Mouse (Mus musculus) limb, embryonic 11.5 days (tissue): ENCODE results near the gene Selenof. TPM values are rescaled to one million over a fixed set of nuclear protein-coding genes. Genes with fewer than 3 reads are reported as not detected.
"Not testable (repeated sequence)": the region's sequence is repeated elsewhere in the genome, so short reads cannot be mapped to it uniquely, and the experiment has no call there.

Experiments
- ATAC-seq: fragments of 200-750 bp; cut with Nextera tagmentation; 2 replicates; pipeline ENCODE4 v1.8.0; 2017; ENCODE audit warnings: low read depth; ENCODE audit not compliant: insufficient number of reproducible peaks, low FRiP score, low TSS enrichment
- DNase-seq: peaks from one replicate; pipeline ENCODE4 v3.0.0-alpha.2; 2015; ENCODE audit warnings: low spot score
- H3K27ac ChIP-seq: fragments of 300-500 bp; sonication (generic); replicated peaks from 2 replicates; pipeline ENCODE4 v1.5.1; 2014; ENCODE audit warnings: low read depth, mild to moderate bottlenecking, low read length
- H3K27me3 ChIP-seq: fragments of 300-500 bp; sonication (generic); 2 replicates; pipeline ENCODE4 v1.6.1; 2014; ENCODE audit warnings: mild to moderate bottlenecking, low read length, mixed read lengths; ENCODE audit not compliant: control insufficient read depth, insufficient read depth
- H3K36me3 ChIP-seq: fragments of 300-500 bp; sonication (generic); 2 replicates; pipeline ENCODE4 v1.6.1; 2014; ENCODE audit warnings: mild to moderate bottlenecking, low read length, moderate library complexity, mixed read lengths; ENCODE audit not compliant: control insufficient read depth, insufficient read depth
- H3K4me1 ChIP-seq: fragments of 300-500 bp; sonication (generic); 2 replicates; pipeline ENCODE4 v1.6.1; 2014; ENCODE audit warnings: low read length, mixed read lengths; ENCODE audit not compliant: control insufficient read depth, insufficient read depth
- H3K4me2 ChIP-seq: fragments of 300-500 bp; sonication (generic); 2 replicates; pipeline ENCODE4 v1.6.1; 2014; ENCODE audit warnings: low read depth, mild to moderate bottlenecking, moderate library complexity; ENCODE audit not compliant: severe bottlenecking
- H3K4me3 ChIP-seq: fragments of 300-500 bp; sonication (generic); 2 replicates; pipeline ENCODE4 v1.5.1; 2014; ENCODE audit warnings: low read depth, low read length
- H3K9ac ChIP-seq: fragments of 300-500 bp; sonication (generic); 2 replicates; pipeline ENCODE4 v1.6.1; 2014; ENCODE audit warnings: mild to moderate bottlenecking, low read length
- H3K9me3 ChIP-seq: fragments of 300-500 bp; sonication (generic); 2 replicates; pipeline ENCODE4 v1.6.1; 2016; ENCODE audit warnings: low read length; ENCODE audit not compliant: control insufficient read depth
- WGBS: fragments of 180-500 bp; shearing (Covaris S2); extraction: QIAGEN DNeasy Blood & Tissue Kit; methylation state at CpG from one replicate; pipeline ENCODE4 v1.1.7; 2014; 5-methylcytosine and 5-hydroxymethylcytosine counted together
- polyA plus RNA-seq: library from polyadenylated mRNA; unstranded; fragments of >200 nt; fragmentation: Nextera tagmentation; extraction: Ambion mirVana; gene quantifications from 2 replicates; pipeline ENCODE4 v1.2.1, GENCODE M21; 2014

Selenof gene
- polyA plus RNA-seq, 1 experiment from 2014 or later, result 386 TPM

GRCm38 (mm10) chr3:144602819-144603218 lies 32.7 kb downstream of the Selenof start:
- no peak for DNase-seq
- 83% methylated on average over 7 of the region's 7 CpGs for WGBS
- H3K27ac ChIP-seq, result no peak overlapping the region
- no peaks in the 10 kb centered on the region for H3K27me3 ChIP-seq
- H3K4me2 ChIP-seq, result no peak overlapping the region
- ATAC-seq, result no peak
- H3K4me1 ChIP-seq, result no peaks in the 10 kb centered on the region
- no peaks in the 10 kb centered on the region for H3K9me3 ChIP-seq
- H3K9ac ChIP-seq, result no peak overlapping the region
- H3K4me3 ChIP-seq, result no peak overlapping the region
- H3K36me3 ChIP-seq, result peaks cover 2% of the 10 kb centered on the region; the same call in 1 of the 2 replicates

- Histone ChIP-seq H3K4me1 (no peaks in the 10 kb centered on the region), H3K27ac (no peak overlapping the region), H3K9me3 (no peaks in the 10 kb centered on the region), H3K27me3 (no peaks in the 10 kb centered on the region), H3K4me3 (no peak overlapping the region), H3K36me3 (no peaks in the 10 kb centered on the region), H3K4me2 (no peak overlapping the region), H3K9ac (no peak overlapping the region)
- ATAC-seq, result no peak
- WGBS, result 82% methylated on average over 3 of the region's 3 CpGs
- no peak for DNase-seq
These were observed 33.5 kb downstream of the Selenof start for GRCm38 (mm10) chr3:144603558-144603957.

DNA sequence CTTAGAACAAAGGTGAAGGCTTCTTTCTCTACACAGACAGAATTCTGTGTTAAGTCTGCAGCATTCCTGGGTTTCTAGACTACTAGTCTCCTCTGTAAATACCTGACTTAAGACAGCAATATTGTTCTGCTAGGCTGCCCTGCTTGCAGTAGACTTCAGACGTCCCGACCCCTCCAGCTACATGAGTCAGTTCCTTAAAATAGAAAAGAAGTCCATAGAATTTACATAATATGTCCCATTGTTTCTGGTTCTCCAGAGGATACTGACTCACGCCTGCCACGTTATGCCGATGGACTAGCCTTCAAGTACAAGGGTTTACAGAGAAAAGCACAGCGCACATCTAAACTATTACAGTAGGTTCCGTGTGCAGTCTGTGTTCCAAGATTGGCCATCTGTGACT lies 34.1 kb downstream of the Selenof start:
- H3K4me1 ChIP-seq, result no peaks in the 10 kb centered on the region
- H3K9me3 ChIP-seq, result no peaks in the 10 kb centered on the region
- H3K9ac ChIP-seq, result no peak overlapping the region
- no peaks in the 10 kb centered on the region for H3K36me3 ChIP-seq
- H3K4me3 ChIP-seq, result no peak overlapping the region
- H3K27me3 ChIP-seq, result no peaks in the 10 kb centered on the region
- H3K4me2 ChIP-seq, result no peak overlapping the region
- no peak for ATAC-seq
- 89% methylated on average over 7 of the region's 7 CpGs for WGBS
- DNase-seq, result no peak
- H3K27ac ChIP-seq, result no peak overlapping the region

- H3K9ac ChIP-seq, H3K27ac ChIP-seq, ATAC-seq, DNase-seq, H3K4me3 ChIP-seq, H3K4me1 ChIP-seq, H3K36me3 ChIP-seq, H3K27me3 ChIP-seq, H3K4me2 ChIP-seq, H3K9me3 ChIP-seq: not testable (repeated sequence)
- WGBS, result 66% methylated on average over 7 of the region's 7 CpGs
These were observed 35.7 kb downstream of the Selenof start for GRCm38 (mm10) chr3:144605811-144606210.

- Histone ChIP-seq H3K27me3 (no peaks in the 10 kb centered on the region), H3K4me2 (no peak overlapping the region), H3K4me1 (peaks cover 8% of the 10 kb centered on the region), H3K36me3 (no peaks in the 10 kb centered on the region), H3K4me3 (no peak overlapping the region), H3K9me3 (no peaks in the 10 kb centered on the region), H3K9ac (no peak overlapping the region), H3K27ac (no peak overlapping the region)
- no peak for ATAC-seq
- 79% methylated on average over 4 of the region's 4 CpGs for WGBS
- DNase-seq, result no peak
These were observed 36.3 kb downstream of the Selenof start for GRCm38 (mm10) chr3:144606449-144606848.

DNA sequence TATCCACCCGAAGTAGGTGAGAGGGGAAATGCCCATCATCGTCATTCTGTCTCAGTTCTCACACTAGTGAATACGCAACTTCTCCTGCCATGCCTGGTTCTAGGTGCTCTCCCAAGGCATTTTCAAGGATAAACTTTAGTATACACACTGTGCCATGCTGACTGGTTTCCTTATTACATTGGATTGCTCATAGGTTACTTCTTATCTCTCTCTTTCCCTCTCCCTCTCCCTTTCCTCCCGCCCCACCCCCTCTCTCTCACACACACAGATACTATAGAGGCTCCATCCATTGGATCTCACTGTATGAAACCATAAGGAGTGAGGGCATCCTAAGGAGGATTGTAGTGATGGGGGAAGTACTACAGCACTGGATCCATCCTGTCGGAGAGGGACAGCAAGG lies 38.0 kb downstream of the Selenof start:
- H3K4me2 ChIP-seq, result no peak overlapping the region
- no peak overlapping the region for H3K4me3 ChIP-seq
- 94% methylated on average over 5 of the region's 5 CpGs for WGBS
- H3K9me3 ChIP-seq, result no peaks in the 10 kb centered on the region
- H3K4me1 ChIP-seq, result peaks cover 8% of the 10 kb centered on the region
- no peaks in the 10 kb centered on the region for H3K27me3 ChIP-seq
- H3K27ac ChIP-seq, result no peak overlapping the region
- H3K9ac ChIP-seq, result no peak overlapping the region
- no peak for ATAC-seq
- no peak for DNase-seq
- no peaks in the 10 kb centered on the region for H3K36me3 ChIP-seq

- Histone ChIP-seq H3K9ac (no peak overlapping the region), H3K4me1 (peaks cover 8% of the 10 kb centered on the region), H3K9me3 (no peaks in the 10 kb centered on the region), H3K4me3 (no peak overlapping the region), H3K27ac (no peak overlapping the region), H3K36me3 (no peaks in the 10 kb centered on the region), H3K4me2 (no peak overlapping the region), H3K27me3 (no peaks in the 10 kb centered on the region)
- WGBS, result 50% methylated on average over 5 of the region's 5 CpGs
- DNase-seq, result no peak
- ATAC-seq, result no peak
These were observed 40.7 kb downstream of the Selenof start for GRCm38 (mm10) chr3:144610759-144611158.

GRCm38 (mm10) chr3:144611626-144612271 lies 41.6 kb downstream of the Selenof start:
- DNase-seq, result no peak
- no peaks in the 10 kb centered on the region for H3K27me3 ChIP-seq

DNA sequence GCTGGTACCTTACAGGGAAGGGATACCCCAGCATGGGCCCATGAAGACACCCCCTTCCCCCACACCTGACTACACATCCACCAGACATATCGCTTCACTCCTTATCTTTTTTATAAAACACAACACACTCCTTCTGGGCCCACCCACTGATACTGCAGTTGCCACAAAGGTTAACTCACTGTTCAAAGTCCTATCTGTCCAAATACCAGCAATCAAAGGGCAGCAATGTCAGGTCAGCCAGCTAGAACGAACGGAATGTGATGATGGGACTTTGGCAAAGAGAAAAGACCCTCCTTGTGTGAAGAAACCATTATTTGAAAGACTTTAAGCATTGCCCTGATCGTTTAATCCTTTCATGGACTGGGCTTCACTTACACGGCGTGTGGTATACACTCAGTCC lies 42.3 kb downstream of the Selenof start:
- H3K4me1 ChIP-seq, result peaks cover 8% of the 10 kb centered on the region
- no peaks in the 10 kb centered on the region for H3K36me3 ChIP-seq
- no peak overlapping the region for H3K9ac ChIP-seq
- 85% methylated on average over 6 of the region's 6 CpGs for WGBS
- no peak for ATAC-seq
- no peak overlapping the region for H3K4me2 ChIP-seq
- H3K27ac ChIP-seq, result no peak overlapping the region
- H3K27me3 ChIP-seq, result no peaks in the 10 kb centered on the region
- H3K9me3 ChIP-seq, result no peaks in the 10 kb centered on the region
- no peak overlapping the region for H3K4me3 ChIP-seq
- no peak for DNase-seq

More at GRCm38 (mm10) chr3:144611626-144612271, 41.6 kb downstream of the Selenof start:
- no peak overlapping the region for H3K4me2 ChIP-seq
- H3K4me1 ChIP-seq, result peaks cover 8% of the 10 kb centered on the region
- ATAC-seq, result no peak
- H3K9ac ChIP-seq, result no peak overlapping the region
- H3K4me3 ChIP-seq, result no peak overlapping the region
- WGBS, result 58% methylated on average over 8 of the region's 8 CpGs
- no peaks in the 10 kb centered on the region for H3K9me3 ChIP-seq
- H3K27ac ChIP-seq, result no peak overlapping the region
- H3K36me3 ChIP-seq, result no peaks in the 10 kb centered on the region
